Mouse (Mus musculus) lung, postnatal 0 days (tissue): ENCODE measurements around the gene Pde11a.

Source experiments
- CTCF ChIP-seq: IDR thresholded peaks from 2 replicates; pipeline ENCODE4 v1.5.1; 2016; ENCODE audit warnings: antibody characterized with exemption, mild to moderate bottlenecking
- EP300 ChIP-seq: IDR thresholded peaks from 2 replicates; pipeline ENCODE4 v1.6.1; 2016; ENCODE audit warnings: antibody characterized with exemption, mild to moderate bottlenecking, control low read depth

GRCm38 (mm10) chr2:76238496-76238895, 100.1 kb downstream of the Pde11a start:
- no peak for TF ChIP-seq CTCF
- no peak for TF ChIP-seq EP300
